Mouse (Mus musculus): Measurements from ENCODE around the gene 1110059E24Rik. TPM values are rescaled to one million over a fixed set of nuclear protein-coding genes. Genes with fewer than 3 reads are reported as not detected.

The 1110059E24Rik gene
- polyA plus RNA-seq, 1 experiment from 2014 or later = 41.0 TPM

DNA sequence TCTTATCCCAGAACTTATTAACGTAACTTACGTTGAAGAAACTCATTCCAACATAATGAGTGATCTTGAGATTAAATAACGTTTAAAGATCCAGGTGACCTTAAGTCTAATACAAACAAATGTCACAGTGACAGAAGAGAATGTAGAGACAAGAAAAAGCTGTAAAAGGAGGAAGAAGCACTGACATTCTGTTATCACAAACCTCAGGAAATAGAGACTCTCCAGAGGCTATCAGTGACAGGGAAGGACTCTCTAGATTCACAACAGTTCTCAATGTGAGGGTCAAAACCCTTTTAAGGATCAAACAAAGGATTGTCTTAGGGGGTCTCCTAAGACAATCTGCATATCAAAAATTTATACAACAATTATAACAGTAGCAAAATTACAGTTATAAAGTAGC is 115.7 kb downstream of the 1110059E24Rik start:
- WGBS = 46% methylated on average over 3 of the region's 3 CpGs
- no peaks in the 10 kb centered on the region for H3K9me3 ChIP-seq
- H3K36me3 ChIP-seq = no peaks in the 10 kb centered on the region
- no peak overlapping the region for H3K27ac ChIP-seq (replicated peaks)
- H3K4me1 ChIP-seq = no peaks in the 10 kb centered on the region
- H3K9ac ChIP-seq = no peak overlapping the region
- ATAC-seq (ENCODE audit: extremely low read depth, insufficient number of reproducible peaks, low FRiP score, low TSS enrichment) = no peak
- no peak overlapping the region for H3K4me3 ChIP-seq
- H3K4me2 ChIP-seq = no peak overlapping the region
- H3K27me3 ChIP-seq (replicated peaks) = no peaks in the 10 kb centered on the region

Other genes starting within 250 kb of the 1110059E24Rik start
- 0.08 and 0.19 TPM in 2 replicates for gene Gda, start 179.5 kb downstream of the 1110059E24Rik start, polyA plus RNA-seq (2015; fragmentation: Nextera tagmentation; extraction: Ambion mirVana)
- 18.0 and 19.5 TPM in 2 replicates for gene Abhd17b, start 209 bp upstream of the 1110059E24Rik start, polyA plus RNA-seq (2015; fragmentation: Nextera tagmentation; extraction: Ambion mirVana)
- gene Cemip2, start 125.4 kb upstream of the 1110059E24Rik start, polyA plus RNA-seq (2015; fragmentation: Nextera tagmentation; extraction: Ambion mirVana) = 55.2 and 58.9 TPM in 2 replicates